Mouse (Mus musculus) brain, adult 2 months (tissue): ENCODE data around the gene Iqcn.

ENCODE experiments used
- DNase-seq: peaks from one replicate; pipeline ENCODE4 v3.0.0; 2011; ENCODE audit warnings: low read depth, low spot score

The Iqcn gene

DNA sequence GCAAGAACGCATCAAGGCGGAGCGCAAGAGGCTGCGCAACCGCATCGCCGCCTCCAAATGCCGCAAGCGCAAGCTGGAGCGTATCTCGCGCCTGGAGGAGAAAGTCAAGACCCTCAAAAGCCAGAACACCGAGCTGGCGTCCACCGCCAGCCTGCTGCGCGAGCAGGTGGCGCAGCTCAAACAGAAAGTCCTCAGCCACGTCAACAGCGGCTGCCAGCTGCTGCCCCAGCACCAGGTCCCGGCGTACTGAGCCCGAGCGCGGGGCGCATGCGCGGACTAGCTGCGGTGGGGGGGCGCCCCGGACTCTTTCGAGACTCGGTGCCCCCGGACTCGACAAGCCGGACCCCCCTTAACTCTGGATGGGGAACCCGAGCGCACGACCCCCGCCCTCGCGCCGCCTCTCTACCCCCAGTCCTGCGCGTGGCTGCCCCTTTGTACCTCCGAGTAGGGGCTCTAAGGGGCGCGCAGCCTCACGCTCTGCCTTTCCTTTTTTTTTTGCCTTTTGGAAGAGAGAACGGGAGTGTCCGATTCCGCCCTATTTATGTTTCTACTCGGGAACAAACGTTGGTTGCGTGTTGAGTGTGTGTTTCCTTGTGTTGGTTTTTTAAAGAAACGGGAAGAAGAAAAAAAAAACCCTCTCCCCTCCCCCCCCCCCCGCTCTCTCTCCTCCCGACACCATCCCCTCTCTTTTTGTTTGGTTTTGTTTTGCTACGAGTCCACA lies 3.3 kb upstream of the Iqcn start:
- peak; percentile 88 for DNase-seq

DNA sequence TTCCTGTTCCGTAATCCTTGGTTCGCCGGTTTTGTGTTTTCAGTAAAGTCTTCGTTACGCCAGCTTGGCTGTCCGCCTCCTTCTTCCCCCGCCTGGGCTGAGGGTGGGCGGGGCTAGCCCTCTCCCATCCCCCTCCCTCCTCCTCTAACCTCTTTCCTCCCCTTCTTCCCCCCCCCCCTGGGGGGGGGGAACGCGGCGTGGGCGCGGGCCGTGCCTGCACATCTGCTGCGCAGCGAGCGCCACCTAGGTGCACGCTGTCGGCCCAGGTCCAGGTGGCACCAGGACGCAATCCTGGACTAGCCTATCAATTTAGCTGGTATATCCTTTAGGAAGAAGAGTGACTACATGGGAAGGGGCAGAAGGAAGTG lies 2.7 kb upstream of the Iqcn start:
- peak; percentile 96 for DNase-seq

DNA sequence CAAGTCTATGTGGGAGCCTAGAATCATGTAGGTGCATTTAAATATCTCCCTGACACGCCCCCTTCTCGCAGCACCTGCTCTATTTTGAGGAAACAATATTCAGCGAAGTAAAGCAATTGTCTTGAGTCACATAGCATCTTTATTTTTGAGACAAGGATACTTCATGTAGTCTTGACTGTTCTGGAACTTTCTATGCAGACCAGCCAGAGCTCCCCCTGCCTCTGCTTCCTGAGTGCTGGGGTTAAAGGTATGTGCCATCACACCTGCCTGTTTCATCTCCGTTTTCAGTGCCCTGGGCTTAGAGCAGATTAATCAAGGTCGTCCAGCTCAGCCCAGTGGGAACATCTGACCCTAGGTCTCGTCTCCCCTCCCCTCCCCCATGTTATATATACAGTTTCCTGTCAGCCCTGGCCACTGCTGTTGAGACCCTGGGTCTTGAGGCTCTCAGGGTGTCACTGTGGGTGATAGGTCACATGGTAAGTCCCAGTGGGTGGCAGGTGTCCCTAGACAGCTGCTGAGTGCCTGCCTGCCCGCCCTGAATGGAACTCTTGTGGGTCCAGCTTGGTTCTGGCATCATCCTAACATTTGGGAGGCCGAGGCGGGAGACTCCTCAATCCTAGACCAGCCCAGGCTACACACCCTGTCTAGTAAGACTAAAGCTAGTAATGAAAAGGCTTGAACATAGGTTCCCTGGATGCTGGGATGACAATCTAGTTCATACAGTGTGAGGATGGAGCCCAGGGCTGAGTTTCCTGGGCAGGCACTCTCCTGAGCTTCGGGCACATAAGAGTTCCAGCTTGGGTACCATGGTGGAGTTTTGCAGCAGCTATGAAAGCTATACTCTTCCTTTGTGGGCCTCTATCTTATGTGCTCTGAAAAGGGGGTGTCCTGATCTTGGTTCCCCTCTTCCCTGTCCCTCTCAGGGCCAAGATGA lies 1.9 kb upstream of the Iqcn start:
- DNase-seq: no peak

DNA sequence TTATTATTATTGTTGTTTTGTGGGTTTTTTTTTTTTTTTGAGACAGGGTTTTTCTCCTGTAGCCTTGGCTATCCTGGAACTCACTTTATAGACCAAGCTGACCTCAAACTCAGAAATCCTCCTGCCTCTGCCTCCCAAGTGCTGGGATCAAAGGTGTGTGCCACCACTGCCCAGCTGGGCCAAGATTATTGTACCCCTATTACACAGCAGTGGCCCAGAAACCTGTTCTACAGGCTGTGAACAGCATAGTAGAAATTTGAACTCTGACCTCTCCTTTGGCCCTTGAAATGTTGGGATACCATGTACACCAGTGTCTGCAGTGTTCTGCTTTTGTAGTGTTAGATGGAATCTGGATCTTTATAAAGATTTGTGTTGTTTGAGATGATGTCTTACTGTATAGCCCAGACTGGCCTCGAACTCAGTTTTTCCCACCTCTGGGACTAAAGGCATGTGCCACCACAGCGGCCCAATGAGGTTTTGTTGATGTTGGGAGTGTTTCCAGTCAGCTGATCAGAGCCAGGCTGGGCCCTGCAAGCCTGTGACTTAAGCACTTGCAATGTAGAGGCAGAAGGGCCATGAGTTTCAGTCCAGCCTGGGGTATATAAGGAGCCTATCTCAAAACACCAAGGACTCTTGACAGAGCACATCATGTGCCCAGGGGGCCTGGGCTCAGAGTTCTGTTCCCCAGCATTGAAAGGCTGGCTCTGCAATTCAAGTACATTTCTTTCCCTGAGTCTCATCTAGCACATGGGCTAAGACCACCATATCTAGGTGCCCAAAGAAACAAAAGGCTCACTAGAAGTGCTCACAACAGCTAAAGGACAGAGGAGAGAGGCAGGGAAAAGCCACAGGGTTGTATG lies 1.0 kb upstream of the Iqcn start:
- peak; percentile 40 for DNase-seq

DNA sequence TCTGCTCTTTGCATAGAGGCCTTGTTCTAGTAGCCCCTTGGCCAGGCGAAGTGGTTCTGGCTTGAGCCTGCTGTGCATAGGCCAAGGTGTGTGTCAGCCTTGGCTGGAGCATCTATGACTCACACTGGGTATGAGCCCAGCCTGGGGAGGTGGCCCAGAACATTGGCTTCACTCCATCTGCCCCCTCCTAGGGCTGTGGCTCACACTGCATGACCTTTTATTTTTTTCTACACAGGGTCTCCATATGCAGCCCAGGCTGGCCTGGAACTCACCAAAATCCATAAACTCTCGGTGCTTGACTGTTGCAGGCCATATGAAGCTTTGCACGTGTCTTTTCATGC lies 445 bp upstream of the Iqcn start:
- peak; percentile 96 for DNase-seq

DNA sequence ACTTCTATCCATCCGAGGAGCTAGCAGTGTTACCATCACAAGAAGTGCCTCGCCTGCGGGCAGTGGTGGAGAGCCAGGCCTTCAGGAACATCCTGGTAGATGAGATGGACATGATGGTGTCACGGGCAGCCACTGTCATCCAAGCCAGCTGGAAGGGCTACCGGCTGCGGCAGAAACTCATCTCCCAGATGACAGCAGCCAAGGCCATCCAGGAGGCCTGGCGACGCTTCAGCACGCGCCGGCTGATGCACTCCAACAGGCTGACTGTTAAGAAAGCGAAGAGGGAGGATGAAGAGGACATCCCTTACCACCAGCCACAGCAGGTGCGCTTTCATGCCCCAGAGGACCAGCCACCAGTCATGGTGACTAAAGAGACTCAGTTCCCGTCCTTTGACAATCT lies 5.0 kb downstream of the Iqcn start:
- DNase-seq: no peak

DNA sequence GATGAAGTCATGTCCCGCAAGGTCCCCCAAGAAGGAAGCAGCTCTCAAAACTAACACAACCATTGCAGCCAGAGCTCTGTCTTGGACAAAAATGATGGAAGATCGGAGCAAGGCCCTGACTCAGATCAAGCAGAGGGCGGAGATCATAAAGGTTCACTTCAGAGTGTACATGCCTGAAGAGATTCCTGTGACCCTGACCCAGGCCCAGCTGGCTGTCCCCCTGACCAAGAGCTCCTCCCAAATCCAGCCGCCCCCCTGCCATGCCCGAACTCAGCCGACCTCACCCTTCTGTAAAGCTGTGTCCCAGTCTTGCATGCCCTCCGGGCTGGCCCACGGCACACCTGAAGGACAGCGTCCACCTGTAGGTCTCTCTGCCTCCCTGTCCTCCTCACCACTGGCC lies 6.5 kb downstream of the Iqcn start:
- DNase-seq: no peak

DNA sequence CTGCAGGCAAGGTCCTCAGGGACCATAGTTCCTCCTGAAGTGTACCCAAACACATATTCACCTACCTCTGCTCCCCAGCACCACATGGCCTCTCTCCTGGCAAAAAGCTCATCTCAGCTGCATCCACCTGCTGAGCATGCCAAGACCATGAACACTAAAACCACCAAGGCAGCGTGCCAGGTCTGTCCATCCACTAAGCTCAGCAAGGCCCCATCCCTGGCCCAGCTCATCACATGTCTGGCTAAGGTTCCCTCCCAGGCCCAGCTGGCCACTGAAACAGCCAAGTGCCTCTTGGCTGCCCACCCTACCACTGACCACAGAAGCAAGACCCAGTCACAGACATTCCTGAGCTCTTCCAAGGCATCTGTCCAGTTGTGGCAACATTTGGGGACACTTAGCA lies 7.0 kb downstream of the Iqcn start:
- DNase-seq: peak; percentile 49

DNA sequence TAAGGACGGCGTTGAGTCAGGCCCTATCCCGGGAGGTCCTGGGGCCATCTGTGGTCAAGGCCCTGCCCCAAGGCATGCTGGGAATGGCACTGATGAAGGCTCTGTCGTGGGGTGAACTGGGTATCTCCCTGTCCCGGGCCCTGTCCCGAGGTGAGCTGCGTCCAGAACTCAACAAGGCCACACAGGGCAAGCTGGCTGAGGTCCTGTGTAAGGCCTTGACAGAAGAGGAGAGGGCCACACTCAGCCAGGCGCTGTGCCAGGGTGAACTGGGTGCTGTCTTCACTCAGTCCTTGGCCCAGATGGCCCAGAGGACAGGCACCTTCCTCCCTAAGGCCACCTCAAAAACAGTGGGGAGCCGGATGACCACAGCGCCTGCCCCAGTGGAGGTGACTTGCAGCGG lies 7.8 kb downstream of the Iqcn start:
- DNase-seq: no peak

DNA sequence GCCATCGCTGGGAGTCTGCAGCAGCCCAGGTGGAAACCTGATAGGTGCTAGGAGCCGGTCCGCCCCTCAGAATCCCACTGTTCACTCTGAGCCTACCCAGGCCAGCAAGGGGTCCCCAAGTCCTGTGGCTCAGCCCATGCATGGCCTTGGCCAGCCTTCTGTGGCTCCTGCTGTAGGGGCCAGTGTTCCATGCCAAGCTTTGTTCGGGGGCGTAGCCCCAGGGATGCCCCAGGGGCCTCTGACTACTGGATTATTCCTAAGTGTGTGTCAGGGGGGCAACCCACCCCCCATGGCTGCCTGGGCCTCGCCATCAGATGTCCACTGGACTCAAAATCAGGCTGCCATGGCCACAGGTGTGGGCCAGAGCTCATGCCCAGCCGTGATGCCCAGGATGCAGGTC lies 10.7 kb downstream of the Iqcn start:
- DNase-seq: no peak

DNA sequence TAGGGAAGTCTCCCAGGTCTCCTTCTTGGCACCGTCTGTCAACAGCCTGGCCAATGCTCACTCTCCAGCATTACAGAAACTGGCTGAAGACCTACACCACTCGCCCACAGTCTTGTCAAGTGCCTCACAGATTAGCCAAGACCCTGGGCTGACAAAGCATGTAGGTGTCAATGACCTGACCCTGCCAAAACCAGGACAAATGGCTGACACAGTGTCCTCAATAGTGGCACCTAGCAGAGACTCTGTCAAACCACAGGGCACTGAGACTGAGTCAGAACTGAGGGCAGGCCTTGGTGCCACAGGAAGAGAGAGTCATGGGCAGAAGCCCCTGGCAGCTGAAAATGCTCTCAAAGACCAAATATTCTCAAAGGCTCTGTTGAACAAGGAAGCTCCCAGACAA lies 11.8 kb downstream of the Iqcn start:
- DNase-seq: no peak

DNA sequence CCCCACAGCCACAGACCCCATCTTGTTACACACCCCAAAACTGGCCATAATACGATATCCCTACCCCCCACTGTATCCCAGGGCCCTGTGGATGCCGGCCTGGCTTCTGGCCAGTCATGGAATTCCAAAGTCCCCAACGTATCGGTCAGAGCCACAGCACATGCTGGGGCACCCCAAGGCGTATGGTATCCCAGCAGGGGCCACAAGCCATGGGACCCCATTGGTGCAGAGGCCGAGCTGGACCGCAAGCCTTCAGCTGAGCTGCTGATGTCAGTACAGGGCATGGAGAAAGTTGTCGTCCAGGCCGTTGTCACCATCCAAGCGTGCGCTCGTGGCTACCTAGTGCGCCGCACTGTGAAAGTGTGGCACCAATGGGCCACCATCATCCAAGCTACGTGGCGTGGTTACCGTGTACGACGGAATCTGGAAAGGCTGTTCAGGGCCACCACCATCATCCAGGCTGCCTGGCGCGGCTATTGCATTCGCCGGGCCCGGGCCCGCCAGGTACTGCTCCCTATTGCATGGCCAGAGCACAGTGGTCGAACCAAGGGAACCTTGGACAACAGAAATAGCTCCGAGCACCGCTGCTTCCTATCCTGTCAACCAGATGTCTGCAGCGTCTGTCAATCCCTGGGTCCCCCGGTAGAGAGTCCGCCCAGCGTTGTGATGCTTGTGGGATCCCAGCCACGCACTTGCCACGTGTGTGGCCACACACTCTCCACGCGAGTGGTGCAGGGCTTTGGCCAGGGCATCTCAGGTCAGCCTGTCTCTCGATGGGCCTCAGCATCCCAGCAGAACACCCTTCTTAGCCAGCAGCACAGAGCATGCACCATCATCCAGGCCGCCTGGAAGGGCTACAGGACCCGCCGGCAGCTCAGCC lies 13.5 kb downstream of the Iqcn start:
- no peak for DNase-seq

DNA sequence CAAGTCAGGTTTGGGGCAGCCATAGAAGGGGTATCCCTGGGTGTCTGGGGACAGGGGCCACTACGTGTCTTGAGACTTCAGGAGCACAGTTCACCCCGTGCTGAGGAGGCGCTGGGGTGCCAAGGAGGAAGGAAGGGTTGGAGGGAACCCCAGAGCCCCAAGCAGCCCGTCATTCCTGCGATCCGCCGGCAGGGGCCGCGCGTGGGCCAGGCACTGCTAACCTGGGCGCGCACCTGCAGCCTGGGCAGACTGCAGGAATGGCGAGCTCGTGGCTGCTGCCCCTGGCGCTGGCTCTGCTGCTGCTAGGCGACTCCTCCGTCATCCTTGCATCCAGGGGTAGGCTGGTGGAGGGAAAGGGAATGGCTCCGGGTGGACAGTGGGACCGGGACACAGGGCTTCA lies 15.0 kb downstream of the Iqcn start, which contains the start of gene Gm3336:
Gene Gm3336 (plus strand): TSS at position 247 of the 400 bp plus-strand sequence.
- DNase-seq: peak; percentile 67

DNA sequence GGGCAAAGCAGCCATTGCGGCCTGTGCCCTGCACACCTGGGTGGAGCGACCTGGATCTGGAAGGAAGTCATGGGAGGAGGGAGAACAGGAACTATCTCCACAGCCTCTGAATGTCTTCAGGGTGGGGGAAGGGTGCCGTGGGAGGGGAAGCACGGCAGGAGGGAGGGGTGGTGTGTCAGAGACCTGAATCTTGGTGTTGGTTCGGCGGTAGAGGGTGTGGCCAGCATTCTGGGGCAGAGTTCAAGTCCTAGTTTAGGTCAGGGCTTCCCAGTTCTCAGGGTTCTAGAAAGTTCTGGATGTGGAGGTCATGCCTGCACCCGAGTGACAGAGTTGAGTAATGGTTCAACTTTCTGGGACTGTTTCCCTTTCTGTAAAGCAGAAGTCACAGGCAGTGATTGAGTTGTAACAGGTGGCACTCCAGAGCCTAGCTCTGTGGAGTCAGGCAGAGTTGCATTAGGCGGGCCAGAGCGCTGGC lies 16.6 kb downstream of the Iqcn start:
- no peak for DNase-seq

DNA sequence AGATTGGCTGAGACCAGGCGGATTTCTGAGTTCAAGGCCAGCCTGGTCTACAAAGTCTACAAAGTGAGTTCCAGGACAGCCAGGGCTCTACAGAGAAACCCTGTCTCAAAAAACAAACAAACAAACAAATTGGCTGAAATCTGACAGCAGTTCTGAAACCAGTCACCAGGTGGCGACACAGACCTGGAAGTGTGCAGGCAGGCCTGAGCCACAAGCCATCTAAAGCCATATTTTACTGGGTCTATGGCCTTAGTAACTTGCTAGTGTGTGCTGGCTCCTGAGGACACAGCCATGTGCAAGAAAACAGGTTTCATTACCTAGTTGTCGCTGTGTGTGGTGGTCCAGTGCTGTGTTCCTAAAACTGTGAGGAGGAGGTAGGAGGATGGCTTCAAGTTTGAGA lies 17.5 kb downstream of the Iqcn start:
- DNase-seq: peak; percentile 84

DNA sequence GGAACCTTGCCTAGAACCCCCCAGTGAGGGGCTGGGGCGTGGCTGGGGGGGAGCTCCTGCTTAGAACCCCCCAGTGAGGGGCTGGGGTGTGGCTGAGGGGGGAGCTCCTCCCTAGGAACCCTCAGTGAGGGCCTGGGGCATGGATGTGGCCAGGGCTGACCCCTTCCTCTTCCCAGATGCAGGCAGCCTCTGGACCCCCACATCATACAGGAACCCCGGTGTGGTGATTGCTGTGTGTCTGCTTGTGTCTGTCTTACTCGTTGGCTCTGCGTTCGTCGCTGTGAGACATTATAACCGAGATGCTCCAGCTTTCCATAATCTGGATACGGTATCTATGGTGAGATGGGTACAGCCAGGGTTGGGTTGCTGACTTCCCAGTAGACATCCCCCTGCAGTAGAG lies 18.3 kb downstream of the Iqcn start:
- DNase-seq: no peak

DNA sequence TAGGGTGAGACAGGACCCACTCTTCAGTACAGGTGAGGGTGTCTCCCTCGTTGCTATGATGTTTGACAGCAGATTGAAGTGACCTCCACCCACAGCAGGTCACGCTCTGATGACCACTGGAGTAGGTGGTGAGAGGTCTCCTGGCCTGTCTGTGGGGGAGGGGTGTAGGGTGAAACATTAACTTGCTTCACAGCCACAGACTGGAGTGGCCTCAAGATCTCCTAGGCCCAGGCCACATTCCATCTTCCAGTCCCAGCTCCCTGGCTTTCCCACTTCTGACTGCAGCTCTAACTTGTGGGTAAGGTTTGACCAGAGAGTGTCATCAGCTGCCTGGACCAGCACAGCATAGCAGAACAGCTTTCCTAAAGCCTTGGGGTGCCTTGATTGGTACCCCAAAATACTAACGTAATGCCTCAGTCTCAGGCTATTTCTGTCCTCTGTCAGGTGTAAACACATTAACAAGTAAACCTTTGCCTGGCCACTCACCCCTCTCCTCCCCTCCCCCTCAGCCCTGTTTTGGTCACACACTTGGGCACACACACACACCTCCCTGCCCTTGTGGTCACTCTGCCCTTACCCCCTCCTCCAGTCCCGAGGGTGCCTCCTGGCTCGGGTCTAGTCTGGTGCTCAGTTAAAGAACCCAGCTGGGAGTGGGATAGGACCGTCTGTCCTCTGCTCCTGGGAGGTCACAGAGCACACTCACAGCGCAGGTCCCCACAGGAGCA lies 20.4 kb downstream of the Iqcn start, which contains the start of gene Pde4c:
Gene Pde4c (plus strand): TSS at position 235 of the 725 bp plus-strand sequence.
- no peak for DNase-seq

DNA sequence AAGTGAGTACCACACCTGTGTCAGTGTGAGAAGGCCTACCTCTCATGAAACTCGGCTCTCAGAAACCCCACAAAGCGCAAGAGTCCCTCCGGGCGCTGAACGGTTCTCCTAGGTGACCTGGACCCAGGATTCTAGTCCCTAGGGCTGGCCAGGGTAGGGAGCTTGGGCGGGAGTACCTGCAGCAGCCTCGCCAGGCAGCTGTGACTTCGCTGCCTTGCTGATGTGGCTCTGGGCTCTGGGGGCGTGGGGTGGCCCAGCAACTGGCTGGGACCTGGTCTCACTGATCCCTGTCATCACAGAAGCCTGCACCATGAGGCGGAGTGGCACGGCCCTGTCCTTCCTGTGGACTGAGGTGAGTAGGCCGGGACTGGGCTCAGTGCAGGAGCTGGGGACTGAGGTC lies 21.0 kb downstream of the Iqcn start:
- no peak for DNase-seq

DNA sequence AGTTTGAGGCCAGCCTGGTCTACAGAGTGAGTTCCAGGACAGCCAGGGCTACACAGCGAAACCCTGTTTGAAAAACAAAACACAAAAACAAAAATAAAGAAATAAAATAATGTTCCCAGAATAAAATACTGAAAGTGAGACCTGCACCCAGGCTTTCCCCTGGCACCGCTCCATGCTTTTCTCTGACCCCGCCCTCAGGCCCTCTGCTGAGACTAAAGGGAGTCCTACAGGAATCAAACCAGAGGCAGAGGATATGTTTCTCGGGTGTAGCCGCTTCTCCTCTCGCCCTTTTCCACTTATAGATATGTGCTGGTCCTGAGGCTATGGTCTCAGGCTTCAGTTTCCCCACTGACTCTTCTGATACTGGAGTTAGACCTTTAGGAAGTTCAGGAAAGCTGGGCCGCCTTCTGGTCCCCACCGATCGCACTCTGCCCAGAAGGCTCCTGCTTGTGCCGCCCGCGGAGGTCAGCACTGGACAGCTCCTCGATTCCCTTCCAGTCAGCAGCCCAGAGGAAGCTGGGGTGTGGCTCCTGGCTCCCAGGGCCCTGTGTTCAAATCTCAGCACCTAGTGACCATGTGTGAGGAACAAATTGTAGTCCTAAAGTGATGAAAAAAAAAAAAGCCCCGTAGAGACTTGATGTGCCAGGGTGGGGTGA lies 22.7 kb downstream of the Iqcn start:
- no peak for DNase-seq

DNA sequence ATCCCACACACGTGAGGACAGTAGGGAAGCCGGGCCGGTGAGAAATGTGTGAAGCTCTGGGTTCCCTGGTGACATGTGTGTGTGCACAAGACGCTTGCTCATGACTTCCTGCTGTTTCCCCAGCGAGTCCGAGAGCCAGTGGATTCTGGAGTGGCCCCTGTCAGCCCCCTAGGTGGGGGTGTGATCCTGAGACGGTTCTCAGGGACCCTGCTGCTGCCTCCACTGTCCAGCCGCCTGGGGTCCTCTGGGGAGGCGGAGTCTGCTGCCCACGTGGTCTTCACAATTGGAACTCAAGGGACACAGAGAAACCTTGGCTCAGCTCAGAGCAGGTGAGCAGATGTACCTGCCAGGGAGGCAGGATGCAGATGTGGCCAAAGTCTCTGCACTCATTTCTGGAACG lies 23.5 kb downstream of the Iqcn start:
- DNase-seq: no peak
